Mouse (Mus musculus) thymus, postnatal 36 days (tissue): ENCODE results near the gene Calcrl.

ENCODE experiments used
- DNase-seq, 2 experiments: peaks; one replicate each; pipeline ENCODE4 v3.0.0; 2022; ENCODE audit warnings: mixed read lengths in 2 of 2

The Calcrl gene

GRCm38 (mm10) chr2:84295068-84295467 is 130.1 kb downstream of the Calcrl start:
- DNase-seq: no peak

- no peak for DNase-seq
Measured at GRCm38 (mm10) chr2:84294611-84295010, 130.6 kb downstream of the Calcrl start.

GRCm38 (mm10) chr2:84292351-84293000 is 132.7 kb downstream of the Calcrl start:
- no peak for DNase-seq

GRCm38 (mm10) chr2:84288940-84289557 is 136.2 kb downstream of the Calcrl start:
- DNase-seq: no peak
